Comparison of ENCODE assay signal across 17 mouse cellular contexts in the genomic region with DNA sequence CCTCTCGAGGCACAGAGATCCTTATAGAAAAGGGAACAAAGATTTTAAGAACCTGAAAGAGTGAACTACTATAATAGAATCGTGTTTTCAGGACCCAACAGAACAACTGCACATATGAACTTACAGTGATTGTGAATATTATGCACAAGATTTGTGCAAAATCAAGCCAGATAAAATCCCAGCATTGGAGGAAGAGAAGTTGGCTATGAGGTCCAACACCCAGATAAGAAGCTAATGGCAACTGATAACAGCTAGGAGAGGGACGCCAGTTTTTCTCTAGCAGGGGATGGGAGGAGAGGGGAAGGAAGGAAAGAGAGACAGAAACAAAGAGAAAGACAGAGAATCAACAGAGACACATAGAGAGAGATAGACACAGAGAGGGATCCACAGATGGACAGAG. TPM values are rescaled to one million over a fixed set of nuclear protein-coding genes. Genes with fewer than 3 reads are reported as not detected.
DNase-seq lines count a peak whose midpoint lies in the region; TF ChIP-seq lines count a peak whose summit lies in the region.
"Had no signal": no experiment of that assay in that cellular context is flagged by ENCODE, and none has a peak within 500 bp of the region (broad histone marks: within the 10 kb centered on the region; RNA-seq: fewer than 3 reads in every experiment).

No protein-coding gene starts in this region.

- no peak for TF ChIP-seq POLR2A in MEL (IDR thresholded peaks at IDR 0.05; ENCODE audit: control insufficient read depth in 1 of 2, insufficient read depth in 1 of 2, low read depth in 1 of 2, low read length in 2 of 2, poor library complexity in 1 of 2)

- H3K9me3 ChIP-seq in MEL (replicated peaks; ENCODE audit: insufficient read depth, low read length): no peaks in the 10 kb centered on the region
- H3K9me3 ChIP-seq: G1E had no signal

- no peak overlapping the region for H3K9ac ChIP-seq in MEL (ENCODE audit: control insufficient read depth, low read depth, low read length, poor library complexity, severe bottlenecking)

- H3K27me3 ChIP-seq in MEL (ENCODE audit: control insufficient read depth in 1 of 2, insufficient read depth in 2 of 2, low read length in 2 of 2): no peaks in the 10 kb centered on the region
- H3K27me3 ChIP-seq: CH12.LX, Patski had no signal

- no peaks in the 10 kb centered on the region; the same call in 1 of the 2 replicates for H3K79me2 ChIP-seq in MEL (ENCODE audit: control insufficient read depth, insufficient read depth, low read length, poor library complexity)

- no peak for TF ChIP-seq EP300 in MEL (IDR thresholded peaks at IDR 0.05; ENCODE audit: low read depth in 1 of 2, low read length in 2 of 2)

- no peak overlapping the region for H3K4me3 ChIP-seq in MEL (ENCODE audit: control insufficient read depth in 1 of 2, insufficient read depth in 1 of 2, low read depth in 2 of 2, low read length in 2 of 2)

- peaks cover 0 to 2% of the 10 kb centered on the region in 2 experiments; a peak in 3 of 4 replicates for H3K36me3 ChIP-seq in MEL (ENCODE audit: control insufficient read depth in 1 of 2, insufficient read depth in 2 of 2, low read length in 2 of 2)

- no peak for TF ChIP-seq RAD21 in MEL (IDR thresholded peaks at IDR 0.05; ENCODE audit: low read depth, low read length)

- H3K27ac ChIP-seq in MEL (ENCODE audit: control insufficient read depth, low read depth, low read length): no peak overlapping the region

- DNase-seq in MEL (ENCODE audit: low read depth, low spot score): no peak
- DNase-seq in thymus, postnatal 36 days: no peak
- DNase-seq: adrenal gland, adult 2 months; adrenal gland, adult 8-10 months; adrenal gland, postnatal 10 days; adrenal gland, postnatal 14 days; adrenal gland, postnatal 25 days; adrenal gland, postnatal 36 days; B cell, adult 2 months; cerebellum, adult 11 months; cerebellum, adult 11-12 months; cerebellum, adult 18-20 months; cerebellum, adult 2 months; cerebellum, adult 8-10 months had no signal

- no peaks in the 10 kb centered on the region for H3K4me1 ChIP-seq in MEL (ENCODE audit: control insufficient read depth in 1 of 2, insufficient read depth in 2 of 2, low read length in 2 of 2)

- TF ChIP-seq CTCF in MEL (IDR thresholded peaks at IDR 0.05 in 2 of 3, conservative IDR thresholded peaks at IDR 0.05 in 1 of 3; ENCODE audit: control insufficient read depth in 1 of 3, insufficient read depth in 1 of 3, low read depth in 2 of 3, low read length in 3 of 3, poor library complexity in 1 of 3, severe bottlenecking in 1 of 3): no peak

TF ChIP-seq in MEL, 35 proteins besides CTCF, POLR2A, EP300 and RAD21:
- TF ChIP-seq GATA1 (IDR thresholded peaks at IDR 0.05; ENCODE audit: low read depth, low read length) (peak; percentile 35), TBP (IDR thresholded peaks at IDR 0.05; ENCODE audit: low read depth, low read length) (no peak), RCOR1 (IDR thresholded peaks at IDR 0.05; ENCODE audit: low read depth, low read length) (peak; percentile 95)

RNA-seq across cellular contexts. Expression of a gene that starts 33.5 kb away (rescaled TPM):
- total RNA-seq in MEL (2012; rRNA removed): 69.7 and 75.8 TPM in 2 replicates
- polyA plus RNA-seq in MEL (2012; ENCODE audit: insufficient read depth in 1 of 2, insufficient read length in 2 of 2, low read depth in 1 of 2, low replicate concordance in 2 of 2, missing spikeins in 1 of 2): 10 to 100 TPM in 1 of 2 experiments, not detected in 1; 86.0 TPM
